Mouse (Mus musculus) embryonic facial prominence, embryonic 11.5 days (tissue): ENCODE results near the gene Immp2l. TPM values are rescaled to one million over a fixed set of nuclear protein-coding genes. Genes with fewer than 3 reads are reported as not detected.
"Not testable (repeated sequence)": the region's sequence is repeated elsewhere in the genome, so short reads cannot be mapped to it uniquely, and the experiment has no call there.

ENCODE experiments used
- ATAC-seq: fragments of 200-750 bp; cut with Nextera tagmentation; replicated peaks from 2 replicates; pipeline ENCODE4 v1.8.0; 2017; ENCODE audit warnings: low read depth; ENCODE audit not compliant: insufficient number of reproducible peaks, low FRiP score, low TSS enrichment
- DNase-seq: peaks from one replicate; pipeline ENCODE4 v3.0.0-alpha.2; 2015; ENCODE audit warnings: low spot score
- H3K27ac ChIP-seq: fragments of 300-500 bp; sonication (generic); replicated peaks from 2 replicates; pipeline ENCODE4 v1.5.1; 2014; ENCODE audit warnings: mild to moderate bottlenecking, low read depth, low read length, control low read depth
- H3K27me3 ChIP-seq: fragments of 300-500 bp; sonication (generic); 2 replicates; pipeline ENCODE4 v1.6.1; 2014; ENCODE audit warnings: mild to moderate bottlenecking, low read length, moderate library complexity, mixed read lengths; ENCODE audit not compliant: control insufficient read depth, insufficient read depth
- H3K36me3 ChIP-seq: fragments of 300-500 bp; sonication (generic); replicated peaks from 2 replicates; pipeline ENCODE4 v1.6.1; 2014; ENCODE audit warnings: low read depth, mild to moderate bottlenecking, low read length, moderate library complexity, mixed read lengths; ENCODE audit not compliant: control insufficient read depth, insufficient read depth
- H3K4me1 ChIP-seq: fragments of 300-500 bp; sonication (generic); 2 replicates; pipeline ENCODE4 v1.6.1; 2014; ENCODE audit warnings: low read length, mixed read lengths; ENCODE audit not compliant: control insufficient read depth, insufficient read depth
- H3K4me2 ChIP-seq: fragments of 300-500 bp; sonication (generic); 2 replicates; pipeline ENCODE4 v1.6.1; 2014; ENCODE audit warnings: low read depth, mild to moderate bottlenecking, control low read depth, low read length, moderate library complexity
- H3K4me3 ChIP-seq: fragments of 300-500 bp; sonication (generic); 2 replicates; pipeline ENCODE4 v1.5.1; 2014; ENCODE audit warnings: low read depth, low read length, control low read depth
- H3K9ac ChIP-seq: fragments of 300-500 bp; sonication (generic); replicated peaks from 2 replicates; pipeline ENCODE4 v1.6.1; 2014; ENCODE audit warnings: mild to moderate bottlenecking, control low read depth, low read length
- H3K9me3 ChIP-seq: fragments of 300-500 bp; sonication (generic); replicated peaks from 2 replicates; pipeline ENCODE4 v1.6.1; 2016; ENCODE audit warnings: mild to moderate bottlenecking, low read length, inconsistent platforms, mixed read lengths; ENCODE audit not compliant: control insufficient read depth
- WGBS: fragments of 180-500 bp; shearing (Covaris S2); extraction: QIAGEN DNeasy Blood & Tissue Kit; methylation state at CpG from one replicate; pipeline ENCODE4 v1.1.7; 2014; 5-methylcytosine and 5-hydroxymethylcytosine counted together
- polyA plus RNA-seq: library from polyadenylated mRNA; unstranded; fragments of >200 nt; fragmentation: Nextera tagmentation; extraction: Ambion mirVana; gene quantifications from 2 replicates; pipeline ENCODE4 v1.2.1, GENCODE M21; 2014

The Immp2l gene
- polyA plus RNA-seq, 1 experiment from 2014 or later = 10.4 TPM

DNA sequence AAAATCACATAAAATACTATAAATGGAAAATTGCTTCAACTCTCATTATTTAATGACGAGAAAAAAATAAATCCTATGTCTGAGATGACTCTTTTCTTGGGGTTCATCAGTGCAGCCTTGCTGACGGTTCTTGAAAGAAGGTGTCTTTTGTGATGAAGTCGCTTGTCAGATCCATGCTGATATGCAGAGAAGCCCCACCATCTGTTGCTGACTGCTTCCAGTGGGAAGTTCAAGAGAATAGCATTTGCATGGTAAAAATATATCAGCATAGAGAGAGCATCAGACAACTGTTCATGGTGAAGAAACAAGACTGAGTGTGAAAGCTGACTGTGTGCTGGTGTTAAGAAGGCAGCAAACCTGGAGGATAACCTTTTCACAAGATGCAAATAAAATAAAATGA lies 719.0 kb downstream of the Immp2l start:
- 75% methylated on average over 3 of the region's 3 CpGs for WGBS
- ATAC-seq = no peak
- Histone ChIP-seq H3K9ac (no peak overlapping the region), H3K4me1 (no peaks in the 10 kb centered on the region), H3K36me3 (no peaks in the 10 kb centered on the region), H3K4me3 (no peak overlapping the region), H3K4me2 (no peak overlapping the region), H3K27ac (no peak overlapping the region), H3K9me3 (no peaks in the 10 kb centered on the region), H3K27me3 (no peaks in the 10 kb centered on the region)
- DNase-seq = no peak

DNA sequence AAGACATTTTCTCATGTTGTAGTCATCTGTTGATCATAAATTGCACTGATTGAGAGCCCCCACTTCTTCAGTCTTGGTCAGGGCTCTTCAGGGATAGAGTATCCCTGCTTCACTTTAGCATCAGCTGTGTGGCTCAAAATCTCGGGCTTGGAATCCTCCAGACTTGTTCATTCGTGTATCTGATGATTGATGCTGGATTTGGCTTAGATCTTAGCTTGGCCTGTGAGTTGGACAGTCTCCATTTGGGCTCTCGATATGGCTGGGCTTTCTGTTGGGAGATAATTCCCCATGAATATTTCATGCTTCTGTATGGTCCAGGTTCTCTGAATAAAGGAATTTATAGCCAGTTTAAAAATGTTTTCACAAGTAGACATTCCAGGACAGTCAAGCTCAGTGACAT lies 739.5 kb downstream of the Immp2l start:
- Histone ChIP-seq H3K36me3 (no peaks in the 10 kb centered on the region), H3K4me3 (no peak overlapping the region), H3K9ac (no peak overlapping the region), H3K4me1 (no peaks in the 10 kb centered on the region), H3K27ac (no peak overlapping the region), H3K9me3 (no peaks in the 10 kb centered on the region), H3K4me2 (no peak overlapping the region), H3K27me3 (no peaks in the 10 kb centered on the region)
- DNase-seq = no peak
- WGBS = 81% methylated on average over 3 of the region's 3 CpGs
- no peak for ATAC-seq

DNA sequence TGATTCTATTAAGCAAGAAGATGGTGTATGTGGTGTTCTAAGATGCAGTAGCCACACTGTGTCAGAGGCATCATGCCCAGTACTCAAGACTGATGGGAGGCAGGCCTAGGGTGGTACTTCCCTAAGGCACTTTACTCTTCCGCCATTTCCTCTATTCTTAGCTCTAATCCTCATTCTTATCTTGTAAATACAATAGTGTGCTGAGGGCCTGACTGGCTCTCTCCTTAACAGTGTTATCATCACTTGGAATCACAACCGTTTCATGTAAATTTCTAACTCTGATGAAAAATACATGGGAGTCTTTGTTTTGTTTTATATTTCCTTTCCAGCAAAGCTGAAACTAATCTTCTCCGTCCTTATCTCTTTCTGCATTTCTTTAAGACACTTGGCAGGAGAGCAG lies 750.1 kb downstream of the Immp2l start:
- no peak for ATAC-seq
- 70% methylated on average over 3 of the region's 3 CpGs for WGBS
- no peak overlapping the region for H3K9ac ChIP-seq

DNA sequence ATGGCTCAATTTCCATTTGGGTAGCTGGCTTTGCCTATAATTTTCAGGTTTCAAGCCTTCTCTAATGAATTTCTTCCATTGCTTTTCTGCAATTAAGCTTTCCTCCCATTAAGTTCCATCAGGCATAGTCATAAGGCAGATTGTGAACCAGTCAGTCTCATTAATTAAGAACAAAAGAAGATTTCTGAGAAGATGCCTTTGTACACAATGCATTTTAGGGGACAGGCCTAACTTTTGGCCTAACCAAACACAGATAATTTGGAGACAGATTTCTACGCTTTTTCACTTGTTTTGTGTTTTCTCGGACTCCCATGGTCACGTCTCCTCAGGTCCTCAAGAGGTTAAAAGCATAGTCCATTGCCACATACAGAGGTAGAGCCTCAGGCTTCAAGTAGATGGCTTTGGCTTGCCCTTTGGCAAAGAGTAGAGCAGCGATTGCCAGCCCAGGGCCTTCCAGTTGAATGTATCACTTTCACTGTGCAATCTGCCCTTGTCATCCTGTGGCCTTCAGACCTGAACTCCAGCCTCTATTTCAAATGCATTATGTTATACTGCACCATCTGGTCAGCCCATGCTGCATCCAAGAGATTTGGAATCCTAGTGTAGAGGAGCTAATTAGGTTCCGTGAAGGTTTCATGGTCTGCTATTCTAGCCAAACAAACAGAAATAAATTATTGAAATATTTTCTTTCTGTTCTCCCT lies 750.9 kb downstream of the Immp2l start:
- WGBS = 85% methylated on average over 5 of the region's 5 CpGs
- no peak for DNase-seq
- ATAC-seq = no peak

More for the DNA sequence above, 750.1 kb downstream of the Immp2l start:
- Histone ChIP-seq H3K4me2 (no peak overlapping the region), H3K9me3 (no peaks in the 10 kb centered on the region), H3K36me3 (no peaks in the 10 kb centered on the region), H3K4me3 (no peak overlapping the region), H3K27me3 (no peaks in the 10 kb centered on the region), H3K27ac (no peak overlapping the region), H3K4me1 (no peaks in the 10 kb centered on the region)
- DNase-seq = no peak

DNA sequence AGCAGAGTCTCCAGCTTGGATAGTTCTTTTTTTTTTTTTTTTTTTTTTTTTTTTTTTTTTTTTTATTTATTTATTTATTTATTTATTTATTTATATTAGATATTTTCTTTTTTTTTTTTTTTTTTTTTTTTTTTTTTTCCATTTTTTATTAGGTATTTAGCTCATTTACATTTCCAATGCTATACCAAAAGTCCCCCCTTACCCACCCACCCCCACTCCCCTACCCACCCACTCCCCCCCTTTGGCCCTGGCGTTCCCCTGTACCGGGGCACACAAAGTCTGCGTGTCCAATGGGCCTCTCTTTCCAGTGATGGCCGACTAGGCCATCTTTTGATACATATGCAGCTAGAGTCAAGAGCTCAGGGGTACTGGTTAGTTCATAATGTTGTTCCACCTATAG lies 753.9 kb downstream of the Immp2l start:
- not testable (repeated sequence) for H3K4me2 ChIP-seq, DNase-seq, H3K4me3 ChIP-seq, H3K27ac ChIP-seq, H3K27me3 ChIP-seq, H3K9ac ChIP-seq, H3K9me3 ChIP-seq, ATAC-seq, H3K36me3 ChIP-seq, H3K4me1 ChIP-seq
- no CpG with 5 or more reads among the region's 4 CpGs for WGBS

More for the DNA sequence above, 750.9 kb downstream of the Immp2l start:
- H3K36me3 ChIP-seq = no peaks in the 10 kb centered on the region
- H3K9ac ChIP-seq = no peak overlapping the region
- H3K4me3 ChIP-seq = no peak overlapping the region
- no peaks in the 10 kb centered on the region for H3K9me3 ChIP-seq
- H3K4me1 ChIP-seq = no peaks in the 10 kb centered on the region
- no peak overlapping the region for H3K27ac ChIP-seq
- no peak overlapping the region for H3K4me2 ChIP-seq
- no peaks in the 10 kb centered on the region for H3K27me3 ChIP-seq

DNA sequence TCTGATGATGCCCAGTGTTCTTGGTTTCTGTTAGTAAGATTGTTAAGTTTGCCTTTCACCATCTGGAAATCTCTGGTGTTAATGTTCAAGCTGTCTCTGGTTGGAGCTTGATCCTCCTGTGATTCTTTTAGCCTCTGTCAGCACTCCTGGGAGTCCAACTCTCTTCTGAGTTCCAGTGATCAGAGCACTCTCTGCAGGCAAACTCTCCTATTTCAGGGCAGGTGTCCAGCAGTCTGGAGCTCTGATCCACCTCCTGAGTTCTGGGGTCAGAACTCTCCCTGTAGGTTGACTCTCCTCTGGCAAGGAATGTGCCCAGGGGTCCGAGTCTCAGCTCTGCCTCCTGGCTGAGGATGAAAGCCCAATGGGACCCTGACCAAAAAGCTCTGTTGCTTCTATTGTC lies 769.8 kb downstream of the Immp2l start:
- DNase-seq, ATAC-seq, H3K4me2 ChIP-seq, H3K9ac ChIP-seq, H3K27me3 ChIP-seq, H3K27ac ChIP-seq, H3K36me3 ChIP-seq, H3K4me1 ChIP-seq, H3K9me3 ChIP-seq, H3K4me3 ChIP-seq: not testable (repeated sequence)
- 93% methylated on average over 1 of the region's 1 CpGs for WGBS

DNA sequence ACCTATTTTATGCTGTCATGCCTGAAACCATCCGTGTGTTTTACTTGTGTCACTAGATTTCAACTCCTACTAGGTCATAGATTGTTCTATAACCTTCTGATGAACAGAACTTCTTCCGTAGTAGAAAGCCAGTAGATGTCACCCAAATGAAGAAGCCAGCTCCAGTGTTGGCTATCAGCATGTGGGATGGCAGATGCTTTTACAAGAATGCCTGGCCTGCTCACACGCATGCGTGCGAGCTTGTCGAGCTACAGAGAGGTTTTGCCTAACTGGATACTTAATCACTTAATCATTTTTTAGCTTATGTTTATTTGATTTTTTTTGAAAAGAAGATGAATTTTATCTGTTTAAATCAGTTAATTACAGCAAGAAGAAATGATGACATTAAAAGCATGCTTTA lies 805.6 kb downstream of the Immp2l start:
- no peak overlapping the region for H3K4me2 ChIP-seq
- no peak overlapping the region for H3K9ac ChIP-seq
- 92% methylated on average over 6 of the region's 6 CpGs for WGBS
- no peak for ATAC-seq
- no peak overlapping the region for H3K4me3 ChIP-seq
- H3K27me3 ChIP-seq = no peaks in the 10 kb centered on the region
- DNase-seq = no peak
- no peak overlapping the region for H3K27ac ChIP-seq
- H3K36me3 ChIP-seq = no peaks in the 10 kb centered on the region
- no peaks in the 10 kb centered on the region for H3K4me1 ChIP-seq
- H3K9me3 ChIP-seq = no peaks in the 10 kb centered on the region

DNA sequence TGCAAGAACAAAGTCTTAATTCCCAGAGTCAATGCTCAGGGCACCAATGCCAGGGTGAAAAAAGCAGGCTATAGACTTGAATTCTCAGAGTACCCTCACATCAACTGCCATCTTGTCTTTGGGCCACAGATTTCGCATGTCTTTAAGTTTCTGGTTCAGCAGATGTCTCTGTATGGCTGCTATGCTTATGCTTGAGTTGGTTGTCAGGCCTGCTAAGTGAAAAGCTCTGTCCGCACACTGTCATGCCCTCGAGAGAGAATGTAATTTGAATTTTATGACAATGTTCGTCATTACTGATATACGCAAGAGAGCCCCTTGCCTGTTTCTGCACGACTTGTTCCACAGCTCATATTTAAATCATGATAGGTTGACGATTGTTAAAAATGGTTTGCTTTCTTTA lies 807.8 kb downstream of the Immp2l start:
- DNase-seq (no peak), ATAC-seq (no peak)
- Histone ChIP-seq H3K9me3 (no peaks in the 10 kb centered on the region), H3K4me1 (no peaks in the 10 kb centered on the region), H3K27me3 (no peaks in the 10 kb centered on the region), H3K36me3 (no peaks in the 10 kb centered on the region), H3K4me3 (no peak overlapping the region), H3K4me2 (no peak overlapping the region), H3K9ac (no peak overlapping the region), H3K27ac (no peak overlapping the region)
- 86% methylated on average over 7 of the region's 7 CpGs for WGBS
